Mouse (Mus musculus): ENCODE results near the gene Arhgdib. TPM values are rescaled to one million over a fixed set of nuclear protein-coding genes. Genes with fewer than 3 reads are reported as not detected.
A peak's percentile ranks its signal among the peaks of the same experiment; 100 is the strongest.

Gene Arhgdib
- polyA plus RNA-seq, 1 experiment from 2014 or later: 118 TPM

GRCm38 (mm10) chr6:136944511-136944910, 2.8 kb upstream of the Arhgdib start:
- Histone ChIP-seq H3K36me3 (ENCODE audit: control insufficient read depth, insufficient read depth, low read length) (no peaks in the 10 kb centered on the region), H3K27ac (replicated peaks; ENCODE audit: low read depth, low read length) (no peak overlapping the region), H3K4me2 (ENCODE audit: low read depth, low read length) (no peak overlapping the region), H3K27me3 (replicated peaks; ENCODE audit: control insufficient read depth, insufficient read depth, low read length) (no peaks in the 10 kb centered on the region), H3K9ac (ENCODE audit: low read depth, low read length) (no peak overlapping the region), H3K9me3 (ENCODE audit: control insufficient read depth, low read length) (no peaks in the 10 kb centered on the region), H3K4me3 (ENCODE audit: low read depth, low read length) (no peak overlapping the region), H3K4me1 (ENCODE audit: control insufficient read depth, insufficient read depth, low read length) (peaks cover 27% of the 10 kb centered on the region)
- 81% methylated on average over 8 of the region's 8 CpGs for WGBS
- no peak for ATAC-seq (ENCODE audit: low read depth)
- no peak for DNase-seq (ENCODE audit: low spot score)

GRCm38 (mm10) chr6:136943392-136943791, 1.7 kb upstream of the Arhgdib start:
- ATAC-seq (ENCODE audit: low read depth): no peak
- no peaks in the 10 kb centered on the region for H3K36me3 ChIP-seq (ENCODE audit: control insufficient read depth, insufficient read depth, low read length)
- peaks cover 28% of the 10 kb centered on the region for H3K4me1 ChIP-seq (ENCODE audit: control insufficient read depth, insufficient read depth, low read length)
- no peaks in the 10 kb centered on the region for H3K27me3 ChIP-seq (replicated peaks; ENCODE audit: control insufficient read depth, insufficient read depth, low read length)
- no peaks in the 10 kb centered on the region for H3K9me3 ChIP-seq (ENCODE audit: control insufficient read depth, low read length)
- no peak overlapping the region for H3K9ac ChIP-seq (ENCODE audit: low read depth, low read length)
- H3K4me2 ChIP-seq (ENCODE audit: low read depth, low read length): no peak overlapping the region
- H3K4me3 ChIP-seq (ENCODE audit: low read depth, low read length): no peak overlapping the region
- no peak overlapping the region for H3K27ac ChIP-seq (replicated peaks; ENCODE audit: low read depth, low read length)
- DNase-seq (ENCODE audit: low spot score): no peak

GRCm38 (mm10) chr6:136942280-136942679, 581 bp upstream of the Arhgdib start:
- Histone ChIP-seq H3K4me3 (ENCODE audit: low read depth, low read length) (no peak overlapping the region), H3K36me3 (ENCODE audit: control insufficient read depth, insufficient read depth, low read length) (no peaks in the 10 kb centered on the region), H3K4me1 (ENCODE audit: control insufficient read depth, insufficient read depth, low read length) (peaks cover 28% of the 10 kb centered on the region), H3K4me2 (ENCODE audit: low read depth, low read length) (no peak overlapping the region), H3K9ac (ENCODE audit: low read depth, low read length) (no peak overlapping the region), H3K27me3 (replicated peaks; ENCODE audit: control insufficient read depth, insufficient read depth, low read length) (no peaks in the 10 kb centered on the region), H3K27ac (replicated peaks; ENCODE audit: low read depth, low read length) (peak overlapping the region; percentile 93), H3K9me3 (ENCODE audit: control insufficient read depth, low read length) (no peaks in the 10 kb centered on the region)
- ATAC-seq (ENCODE audit: low read depth): no peak
- DNase-seq (ENCODE audit: low spot score): no peak
- 70% methylated on average over 9 of the region's 9 CpGs for WGBS

GRCm38 (mm10) chr6:136940188-136940960, 1.3 kb downstream of the Arhgdib start:
- Histone ChIP-seq H3K9ac (ENCODE audit: low read depth, low read length) (peak overlapping the region; percentile 35), H3K27ac (replicated peaks; ENCODE audit: low read depth, low read length) (peak overlapping the region; percentile 93), H3K27me3 (replicated peaks; ENCODE audit: control insufficient read depth, insufficient read depth, low read length) (no peaks in the 10 kb centered on the region), H3K36me3 (ENCODE audit: control insufficient read depth, insufficient read depth, low read length) (no peaks in the 10 kb centered on the region), H3K4me3 (ENCODE audit: low read depth, low read length) (peak overlapping the region; percentile 21), H3K9me3 (ENCODE audit: control insufficient read depth, low read length) (no peaks in the 10 kb centered on the region), H3K4me1 (ENCODE audit: control insufficient read depth, insufficient read depth, low read length) (peaks cover 28% of the 10 kb centered on the region), H3K4me2 (ENCODE audit: low read depth, low read length) (peak overlapping the region; percentile 46)
- WGBS: 45% methylated on average over 11 of the region's 11 CpGs
- peak; percentile 81 for DNase-seq (ENCODE audit: low spot score)
- ATAC-seq (ENCODE audit: low read depth): peak; percentile 50; the same call in 1 of the 2 replicates

- Histone ChIP-seq H3K27me3 (replicated peaks; ENCODE audit: control insufficient read depth, insufficient read depth, low read length) (no peaks in the 10 kb centered on the region), H3K27ac (replicated peaks; ENCODE audit: low read depth, low read length) (peak overlapping the region; percentile 93), H3K4me2 (ENCODE audit: low read depth, low read length) (0 out of 2 replicates have a peak overlapping the region, but pooled peaks have one; percentile 46), H3K9ac (ENCODE audit: low read depth, low read length) (no peak overlapping the region), H3K4me1 (ENCODE audit: control insufficient read depth, insufficient read depth, low read length) (peaks cover 28% of the 10 kb centered on the region), H3K9me3 (ENCODE audit: control insufficient read depth, low read length) (no peaks in the 10 kb centered on the region), H3K36me3 (ENCODE audit: control insufficient read depth, insufficient read depth, low read length) (no peaks in the 10 kb centered on the region), H3K4me3 (ENCODE audit: low read depth, low read length) (no peak overlapping the region)
- DNase-seq (ENCODE audit: low spot score): peak; percentile 34
- 67% methylated on average over 14 of the region's 14 CpGs for WGBS
- ATAC-seq (ENCODE audit: low read depth): no peak
Measured at GRCm38 (mm10) chr6:136939326-136940187, 2.1 kb downstream of the Arhgdib start.

- H3K27ac ChIP-seq (replicated peaks; ENCODE audit: low read depth, low read length): 0 out of 2 replicates have a peak overlapping the region, but pooled peaks have one; percentile 15
- WGBS: 66% methylated on average over 18 of the region's 18 CpGs
- H3K4me3 ChIP-seq (ENCODE audit: low read depth, low read length): no peak overlapping the region
- peaks cover 28% of the 10 kb centered on the region for H3K4me1 ChIP-seq (ENCODE audit: control insufficient read depth, insufficient read depth, low read length)
- DNase-seq (ENCODE audit: low spot score): peak; percentile 59
- H3K36me3 ChIP-seq (ENCODE audit: control insufficient read depth, insufficient read depth, low read length): no peaks in the 10 kb centered on the region
- H3K27me3 ChIP-seq (replicated peaks; ENCODE audit: control insufficient read depth, insufficient read depth, low read length): no peaks in the 10 kb centered on the region
- H3K9me3 ChIP-seq (ENCODE audit: control insufficient read depth, low read length): no peaks in the 10 kb centered on the region
- H3K4me2 ChIP-seq (ENCODE audit: low read depth, low read length): no peak overlapping the region
- H3K9ac ChIP-seq (ENCODE audit: low read depth, low read length): no peak overlapping the region
- ATAC-seq (ENCODE audit: low read depth): peak; percentile 32; the same call in 1 of the 2 replicates
Measured at GRCm38 (mm10) chr6:136938331-136939126, 3.2 kb downstream of the Arhgdib start.

- no peak for DNase-seq (ENCODE audit: low spot score)
- H3K27ac ChIP-seq (replicated peaks; ENCODE audit: low read depth, low read length): no peak overlapping the region
- 85% methylated on average over 3 of the region's 3 CpGs for WGBS
Measured at GRCm38 (mm10) chr6:136937117-136937516, 4.6 kb downstream of the Arhgdib start.

GRCm38 (mm10) chr6:136936361-136936760, 5.3 kb downstream of the Arhgdib start:
- H3K36me3 ChIP-seq (ENCODE audit: control insufficient read depth, insufficient read depth, low read length): no peaks in the 10 kb centered on the region
- DNase-seq (ENCODE audit: low spot score) (no peak), ATAC-seq (ENCODE audit: low read depth) (no peak)
- no peak overlapping the region for H3K4me2 ChIP-seq (ENCODE audit: low read depth, low read length)
- H3K4me1 ChIP-seq (ENCODE audit: control insufficient read depth, insufficient read depth, low read length): peaks cover 19% of the 10 kb centered on the region
- H3K9me3 ChIP-seq (ENCODE audit: control insufficient read depth, low read length): no peaks in the 10 kb centered on the region
- 85% methylated on average over 9 of the region's 9 CpGs for WGBS
- no peak overlapping the region for H3K4me3 ChIP-seq (ENCODE audit: low read depth, low read length)
- H3K27me3 ChIP-seq (replicated peaks; ENCODE audit: control insufficient read depth, insufficient read depth, low read length): no peaks in the 10 kb centered on the region
- H3K27ac ChIP-seq (replicated peaks; ENCODE audit: low read depth, low read length): no peak overlapping the region
- H3K9ac ChIP-seq (ENCODE audit: low read depth, low read length): no peak overlapping the region

More at GRCm38 (mm10) chr6:136937117-136937516, 4.6 kb downstream of the Arhgdib start:
- no peak overlapping the region for H3K4me2 ChIP-seq (ENCODE audit: low read depth, low read length)
- H3K36me3 ChIP-seq (ENCODE audit: control insufficient read depth, insufficient read depth, low read length): no peaks in the 10 kb centered on the region
- no peak for ATAC-seq (ENCODE audit: low read depth)
- no peak overlapping the region for H3K4me3 ChIP-seq (ENCODE audit: low read depth, low read length)
- no peaks in the 10 kb centered on the region for H3K9me3 ChIP-seq (ENCODE audit: control insufficient read depth, low read length)
- no peak overlapping the region for H3K9ac ChIP-seq (ENCODE audit: low read depth, low read length)
- no peaks in the 10 kb centered on the region for H3K27me3 ChIP-seq (replicated peaks; ENCODE audit: control insufficient read depth, insufficient read depth, low read length)
- H3K4me1 ChIP-seq (ENCODE audit: control insufficient read depth, insufficient read depth, low read length): peaks cover 24% of the 10 kb centered on the region

All from embryonic facial prominence, embryonic 14.5 days (tissue).